Mouse (Mus musculus): ENCODE measurements around the gene Rars. TPM values are rescaled to one million over a fixed set of nuclear protein-coding genes. Genes with fewer than 3 reads are reported as not detected.
"Not testable (repeated sequence)": the region's sequence is repeated elsewhere in the genome, so short reads cannot be mapped to it uniquely, and the experiment has no call there.

The Rars gene
- total RNA-seq, 2 experiments from 2014 or later, result 47.8 to 56.6 TPM

- intact Hi-C loops (cut with DNase I; ENCODE audit: low total_unique reads); DNase-seq: not testable (repeated sequence)
Measured at GRCm38 (mm10) chr11:35840806-35841205, 6.5 kb upstream of the Rars start.

- DNase-seq, result no peak
- intact Hi-C loops (cut with DNase I; ENCODE audit: low total_unique reads), result no loop called here
Measured at GRCm38 (mm10) chr11:35840282-35840681, 6.0 kb upstream of the Rars start.

- intact Hi-C loops (cut with DNase I; ENCODE audit: low total_unique reads), result no loop called here
- DNase-seq, result peak; percentile 93
Measured at GRCm38 (mm10) chr11:35838345-35839338, 4.3 kb upstream of the Rars start.

- intact Hi-C loops (cut with DNase I; ENCODE audit: low total_unique reads), result no loop called here
- DNase-seq, result no peak
Measured at GRCm38 (mm10) chr11:35837156-35838126, 3.1 kb upstream of the Rars start.

- no peak for DNase-seq
- intact Hi-C loops (cut with DNase I; ENCODE audit: low total_unique reads), result no loop called here
Measured at GRCm38 (mm10) chr11:35833270-35833669, 1.0 kb downstream of the Rars start.

GRCm38 (mm10) chr11:35832139-35832538 is 2.2 kb downstream of the Rars start:
- intact Hi-C loops (cut with DNase I; ENCODE audit: low total_unique reads), result no loop called here

GRCm38 (mm10) chr11:35827714-35828113 is 6.6 kb downstream of the Rars start:
- intact Hi-C loops (cut with DNase I; ENCODE audit: low total_unique reads), result loop anchor here (10.0 kb wide), 1 partner anchor 53 kb away; no protein-coding TSS in a partner anchor
- DNase-seq, result no peak

More at GRCm38 (mm10) chr11:35832139-35832538, 2.2 kb downstream of the Rars start:
- DNase-seq, result no peak

GRCm38 (mm10) chr11:35816316-35816715 is 18.0 kb downstream of the Rars start:
- no peak for DNase-seq
- intact Hi-C loops (cut with DNase I; ENCODE audit: low total_unique reads), result no loop called here

- intact Hi-C loops (cut with DNase I; ENCODE audit: low total_unique reads), result no loop called here
- DNase-seq, result no peak
Measured at GRCm38 (mm10) chr11:35811458-35811857, 22.8 kb downstream of the Rars start.

GRCm38 (mm10) chr11:35801332-35801731 is 33.0 kb downstream of the Rars start:
- intact Hi-C loops (cut with DNase I; ENCODE audit: low total_unique reads), result no loop called here
- no peak for DNase-seq

- DNase-seq, result peak; percentile 37
- intact Hi-C loops (cut with DNase I; ENCODE audit: low total_unique reads), result no loop called here
Measured at GRCm38 (mm10) chr11:35798874-35799273, 35.4 kb downstream of the Rars start, which contains the start of gene Fbll1. Fbll1 (minus strand) TSS chr11:35798884.

- intact Hi-C loops (cut with DNase I; ENCODE audit: low total_unique reads), result no loop called here
- DNase-seq, result no peak
Measured at GRCm38 (mm10) chr11:35798495-35798820, 35.8 kb downstream of the Rars start.

- no peak for DNase-seq
- intact Hi-C loops (cut with DNase I; ENCODE audit: low total_unique reads), result no loop called here
Measured at GRCm38 (mm10) chr11:35797751-35798494, 36.4 kb downstream of the Rars start.

- DNase-seq; intact Hi-C loops (cut with DNase I; ENCODE audit: low total_unique reads): not testable (repeated sequence)
Measured at GRCm38 (mm10) chr11:35792800-35793199, 41.5 kb downstream of the Rars start.

GRCm38 (mm10) chr11:35788443-35788842 is 45.9 kb downstream of the Rars start:
- no peak for DNase-seq
- intact Hi-C loops (cut with DNase I; ENCODE audit: low total_unique reads), result no loop called here

GRCm38 (mm10) chr11:35784537-35784936 is 49.8 kb downstream of the Rars start:
- intact Hi-C loops (cut with DNase I; ENCODE audit: low total_unique reads), result no loop called here
- no peak for DNase-seq

- DNase-seq, result no peak
- intact Hi-C loops (cut with DNase I; ENCODE audit: low total_unique reads), result no loop called here
Measured at GRCm38 (mm10) chr11:35784002-35784401, 50.3 kb downstream of the Rars start.

GRCm38 (mm10) chr11:35783038-35783437 is 51.3 kb downstream of the Rars start:
- intact Hi-C loops (cut with DNase I; ENCODE audit: low total_unique reads), result no loop called here
- DNase-seq, result no peak

GRCm38 (mm10) chr11:35782444-35782843 is 51.9 kb downstream of the Rars start:
- DNase-seq, result no peak
- intact Hi-C loops (cut with DNase I; ENCODE audit: low total_unique reads), result no loop called here
